26 mouse cellular contexts compared by ENCODE assay signal in genomic region chr4:64768610-64769009, GRCm38 (mm10).
"Had no signal": no experiment of that assay in that cellular context is flagged by ENCODE, and none has a peak within 500 bp of the region (broad histone marks: within the 10 kb centered on the region; RNA-seq: fewer than 3 reads in every experiment).

No protein-coding gene starts in this region.

- DNase-seq: gastrocnemius, postnatal 14 days; gastrocnemius, postnatal 36 days; heart, adult 11 months; heart, adult 2 months; heart, postnatal 14 days; heart, postnatal 36 days; kidney, adult 18-20 months; kidney, adult 8-10 months; kidney, postnatal 14 days; kidney, postnatal 36 days; layer of hippocampus, adult 9-11 months; layer of hippocampus, postnatal 36 days; left cerebral cortex, postnatal 4 days had no signal

- H3K27me3 ChIP-seq: heart, embryonic 13.5 days; heart, embryonic 15.5 days; hindbrain, embryonic 13.5 days; hindbrain, embryonic 15.5 days; kidney, embryonic 15.5 days; limb, embryonic 13.5 days; limb, embryonic 15.5 days; liver, embryonic 12.5 days had no signal

- H3K27ac ChIP-seq: heart, adult 2 months; heart, embryonic 13.5 days; heart, embryonic 15.5 days; hindbrain, embryonic 13.5 days; hindbrain, embryonic 15.5 days; hindbrain, postnatal 0 days; kidney, embryonic 15.5 days; kidney, postnatal 0 days; limb, embryonic 13.5 days; limb, embryonic 15.5 days; liver, embryonic 12.5 days; liver, embryonic 14.5 days had no signal

- H3K4me1 ChIP-seq: heart, embryonic 13.5 days; heart, embryonic 15.5 days; hindbrain, embryonic 13.5 days; hindbrain, embryonic 15.5 days; kidney, embryonic 15.5 days; limb, embryonic 13.5 days; limb, embryonic 15.5 days; liver, embryonic 12.5 days had no signal

- ATAC-seq: hindbrain, postnatal 0 days; intestine, postnatal 0 days; liver, embryonic 12.5 days had no signal

- H3K4me3 ChIP-seq: heart, adult 2 months; heart, embryonic 13.5 days; heart, embryonic 15.5 days; hindbrain, embryonic 13.5 days; hindbrain, embryonic 15.5 days; kidney, embryonic 15.5 days; limb, embryonic 13.5 days; limb, embryonic 15.5 days; liver, embryonic 12.5 days had no signal

- H3K9ac ChIP-seq: heart, embryonic 13.5 days; heart, embryonic 15.5 days; hindbrain, embryonic 13.5 days; hindbrain, embryonic 15.5 days; kidney, embryonic 15.5 days; limb, embryonic 13.5 days; limb, embryonic 15.5 days; liver, embryonic 12.5 days; liver, embryonic 14.5 days had no signal

- H3K36me3 ChIP-seq: heart, embryonic 13.5 days; heart, embryonic 15.5 days; hindbrain, embryonic 13.5 days; hindbrain, embryonic 15.5 days; kidney, embryonic 15.5 days; limb, embryonic 13.5 days; limb, embryonic 15.5 days; liver, embryonic 12.5 days had no signal

- H3K9me3 ChIP-seq: heart, embryonic 15.5 days; hindbrain, embryonic 13.5 days; hindbrain, embryonic 15.5 days; kidney, embryonic 15.5 days; limb, embryonic 13.5 days; limb, embryonic 15.5 days; liver, embryonic 12.5 days had no signal

- H3K4me2 ChIP-seq: heart, embryonic 11.5 days; heart, embryonic 13.5 days; heart, embryonic 15.5 days; hindbrain, embryonic 13.5 days; hindbrain, embryonic 15.5 days; kidney, embryonic 15.5 days; limb, embryonic 13.5 days; limb, embryonic 15.5 days; liver, embryonic 12.5 days had no signal
